Mouse (Mus musculus) testis, adult 2 months (tissue): ENCODE measurements around the gene Padi3. TPM values are rescaled to one million over a fixed set of nuclear protein-coding genes. Genes with fewer than 3 reads are reported as not detected.

Experiments used
- H3K27ac ChIP-seq: fragments of 200-500 bp; 2 replicates; pipeline ENCODE4 v1.5.1; 2012; ENCODE audit warnings: low read depth, low read length; ENCODE audit not compliant: control insufficient read depth, insufficient read depth
- H3K27me3 ChIP-seq: fragments of 200-500 bp; 2 replicates; pipeline ENCODE4 v1.6.1; 2012; ENCODE audit warnings: mild to moderate bottlenecking, low read length, moderate library complexity; ENCODE audit not compliant: control insufficient read depth, insufficient read depth
- H3K36me3 ChIP-seq: fragments of 200-500 bp; 2 replicates; pipeline ENCODE4 v1.6.1; 2012; ENCODE audit warnings: mild to moderate bottlenecking, low read length; ENCODE audit not compliant: control insufficient read depth, insufficient read depth
- H3K4me1 ChIP-seq: fragments of 200-500 bp; 2 replicates; pipeline ENCODE4 v1.6.1; 2012; ENCODE audit warnings: low read length; ENCODE audit not compliant: control insufficient read depth, insufficient read depth
- H3K4me3 ChIP-seq: fragments of 200-500 bp; 2 replicates; pipeline ENCODE4 v1.5.1; 2012; ENCODE audit warnings: low read depth, mild to moderate bottlenecking, low read length, moderate library complexity, mixed read lengths; ENCODE audit not compliant: control insufficient read depth
- CTCF ChIP-seq: fragments of 200-500 bp; IDR thresholded peaks from 2 replicates; pipeline ENCODE4 v1.5.1; 2012; ENCODE audit warnings: low read depth, mild to moderate bottlenecking, inconsistent platforms, low read length, moderate library complexity; ENCODE audit not compliant: control insufficient read depth, insufficient read depth, insufficient replicate concordance
- POLR2A ChIP-seq: fragments of 200-500 bp; IDR thresholded peaks from 2 replicates; pipeline ENCODE4 v1.6.1; 2012; ENCODE audit warnings: low read depth, mild to moderate bottlenecking, inconsistent platforms, low read length, moderate library complexity; ENCODE audit not compliant: control insufficient read depth
- polyA plus RNA-seq: library from polyadenylated mRNA; depleted of rRNA; stranded (reverse); fragments of >200 nt; gene quantifications from 2 replicates; pipeline ENCODE4 v1.2.3, GENCODE M21; 2012

Padi3 gene
- polyA plus RNA-seq, 1 experiment = 1.7 TPM

GRCm38 (mm10) chr4:140849310-140849709 is 38.9 kb upstream of the Padi3 start:
- Histone ChIP-seq H3K36me3 (no peaks in the 10 kb centered on the region), H3K27ac (no peak overlapping the region), H3K4me3 (no peak overlapping the region), H3K4me1 (peaks cover 6% of the 10 kb centered on the region), H3K27me3 (no peaks in the 10 kb centered on the region)
- no peak for TF ChIP-seq CTCF
- no peak for TF ChIP-seq POLR2A

- TF ChIP-seq CTCF (no peak), POLR2A (no peak)
- Histone ChIP-seq H3K27me3 (no peaks in the 10 kb centered on the region), H3K36me3 (no peaks in the 10 kb centered on the region), H3K27ac (no peak within 1 kb of the TSS), H3K4me3 (no peak within 1 kb of the TSS), H3K4me1 (no peaks in the 10 kb centered on the region)
These were observed 35.2 kb upstream of the Padi3 start, which contains the start of gene Padi1 for GRCm38 (mm10) chr4:140845666-140846065. Gene Padi1, minus strand, starts transcription at chr4:140845778.

GRCm38 (mm10) chr4:140844991-140845390 is 34.5 kb upstream of the Padi3 start:
- no peaks in the 10 kb centered on the region for H3K27me3 ChIP-seq
- no peaks in the 10 kb centered on the region for H3K36me3 ChIP-seq
- no peak overlapping the region for H3K4me3 ChIP-seq
- H3K27ac ChIP-seq = no peak overlapping the region
- H3K4me1 ChIP-seq = no peaks in the 10 kb centered on the region
- TF ChIP-seq CTCF = no peak
- TF ChIP-seq POLR2A = no peak

DNA sequence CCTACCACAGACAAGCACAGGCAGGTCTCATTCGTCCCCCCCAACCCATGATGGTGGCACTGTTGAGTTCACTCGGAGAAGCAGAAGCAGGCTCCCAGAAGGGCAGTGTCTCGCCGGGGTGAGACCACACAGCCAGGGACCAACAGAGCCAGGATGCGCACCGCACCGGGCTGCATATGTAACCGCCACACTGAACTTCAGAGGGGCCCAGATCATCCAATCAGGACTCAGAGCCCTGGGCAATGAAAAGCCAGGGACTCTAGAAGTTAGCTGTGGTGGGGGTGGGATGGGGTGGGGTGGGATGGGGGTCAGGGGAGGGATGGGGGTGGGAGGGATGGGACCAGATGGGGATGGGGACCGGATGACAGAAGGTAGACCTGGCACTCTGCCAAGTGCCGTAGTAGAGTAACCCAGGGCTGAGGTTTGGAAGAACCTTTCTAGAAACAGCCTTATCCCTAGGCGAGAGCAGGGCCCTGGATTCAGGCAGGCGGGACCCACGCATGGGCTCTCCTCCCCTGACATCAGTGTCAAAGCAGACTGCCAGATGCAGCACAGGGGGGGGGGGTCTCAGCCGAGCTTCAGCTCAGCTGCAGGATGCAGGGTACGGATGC is 33.3 kb upstream of the Padi3 start:
- no peaks in the 10 kb centered on the region for H3K4me1 ChIP-seq
- TF ChIP-seq CTCF (no peak), POLR2A (no peak)
- H3K36me3 ChIP-seq = no peaks in the 10 kb centered on the region
- no peak overlapping the region for H3K27ac ChIP-seq
- no peaks in the 10 kb centered on the region for H3K27me3 ChIP-seq
- no peak overlapping the region for H3K4me3 ChIP-seq

- Histone ChIP-seq H3K4me3 (no peak overlapping the region), H3K27ac (no peak overlapping the region), H3K4me1 (peaks cover 4% of the 10 kb centered on the region; the same call in 1 of the 2 replicates), H3K27me3 (no peaks in the 10 kb centered on the region), H3K36me3 (no peaks in the 10 kb centered on the region)
- TF ChIP-seq POLR2A = no peak
- TF ChIP-seq CTCF = no peak
These were observed 32.5 kb upstream of the Padi3 start for GRCm38 (mm10) chr4:140842909-140843308.

DNA sequence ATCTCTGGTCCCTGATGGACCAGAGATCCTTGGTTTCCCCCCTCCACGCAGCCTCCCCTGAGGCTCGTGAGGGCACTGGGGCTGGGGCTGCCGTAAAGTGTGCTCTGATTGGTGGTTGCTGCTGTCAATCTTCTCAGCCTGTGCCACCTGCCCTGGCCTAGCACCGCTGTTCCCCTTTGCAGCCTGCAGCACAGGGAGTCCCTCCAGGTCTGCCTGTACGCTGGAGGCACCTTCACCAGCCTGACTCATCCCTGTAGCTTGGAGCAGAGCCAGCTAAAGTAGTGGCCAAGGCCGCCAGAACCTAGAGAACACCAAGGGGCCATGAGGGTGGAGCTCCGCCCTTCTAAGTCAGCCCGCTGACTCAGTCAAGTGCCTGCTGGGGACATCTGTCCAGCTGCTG is 27.4 kb upstream of the Padi3 start:
- TF ChIP-seq POLR2A (no peak), CTCF (no peak)
- peaks cover 5% of the 10 kb centered on the region; the same call in 1 of the 2 replicates for H3K4me1 ChIP-seq
- H3K27me3 ChIP-seq = no peaks in the 10 kb centered on the region
- no peak overlapping the region for H3K27ac ChIP-seq
- H3K4me3 ChIP-seq = peak overlapping the region; percentile 22
- no peaks in the 10 kb centered on the region for H3K36me3 ChIP-seq

DNA sequence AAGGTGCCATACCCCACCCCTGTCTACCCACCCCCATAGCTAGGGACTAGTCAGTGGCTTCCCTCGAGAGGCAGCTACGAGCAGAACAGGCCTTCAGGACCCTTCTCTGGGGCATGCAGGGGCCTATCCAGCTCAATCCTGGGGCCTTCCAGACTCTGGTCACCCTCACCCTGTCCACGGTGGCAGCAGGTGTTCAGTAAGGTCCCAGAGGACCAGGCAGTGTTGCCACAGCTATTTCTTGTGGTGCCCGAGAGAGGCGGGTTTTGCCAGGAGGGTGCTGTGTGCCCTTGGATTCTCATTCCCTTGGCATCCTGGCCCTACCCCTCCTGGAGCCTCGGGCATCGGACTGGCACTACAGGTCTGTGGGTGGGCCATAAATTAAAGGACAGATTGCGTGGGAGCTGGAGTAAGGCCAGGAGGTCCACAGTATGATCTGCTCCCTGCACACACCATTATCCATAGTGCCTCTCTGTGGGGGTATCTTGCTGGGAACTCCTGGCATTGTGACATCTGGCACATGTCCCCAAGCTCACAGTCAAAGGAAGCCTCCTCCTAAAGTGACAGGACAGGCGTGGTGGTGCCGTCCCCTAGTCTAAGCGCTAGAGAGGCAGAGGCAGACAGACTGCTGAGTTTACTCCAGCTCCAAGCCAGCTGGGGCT is 25.9 kb upstream of the Padi3 start:
- H3K4me3 ChIP-seq = no peak overlapping the region
- H3K27ac ChIP-seq = no peak overlapping the region
- peaks cover 5% of the 10 kb centered on the region; the same call in 1 of the 2 replicates for H3K4me1 ChIP-seq
- no peaks in the 10 kb centered on the region for H3K36me3 ChIP-seq
- TF ChIP-seq POLR2A (no peak), CTCF (no peak)
- no peaks in the 10 kb centered on the region for H3K27me3 ChIP-seq
